Mouse (Mus musculus) spleen, adult 2 months (tissue): ENCODE measurements around the gene Klhdc8b. TPM values are rescaled to one million over a fixed set of nuclear protein-coding genes. Genes with fewer than 3 reads are reported as not detected.

Experiments used
- DNase-seq, 2 experiments: peaks; one replicate each; pipeline versions ENCODE4 v3.0.0 to v3.0.0-alpha.2; 2012 to 2021; ENCODE audit warnings: low spot score in 2 of 2, low read depth in 1 of 2
- H3K27ac ChIP-seq: fragments of 200-500 bp; 2 replicates; pipeline ENCODE4 v1.5.1; 2012; ENCODE audit warnings: low read length, inconsistent platforms; ENCODE audit not compliant: insufficient read depth
- H3K27me3 ChIP-seq: fragments of 200-500 bp; 2 replicates; pipeline ENCODE4 v1.6.1; 2012; ENCODE audit warnings: mild to moderate bottlenecking, moderate library complexity, low read length, inconsistent platforms; ENCODE audit not compliant: control insufficient read depth, insufficient read depth
- H3K36me3 ChIP-seq: fragments of 200-500 bp; 2 replicates; pipeline ENCODE4 v1.6.1; 2012; ENCODE audit warnings: mild to moderate bottlenecking, low read length, inconsistent platforms; ENCODE audit not compliant: control insufficient read depth, insufficient read depth
- H3K4me1 ChIP-seq: fragments of 200-500 bp; 2 replicates; pipeline ENCODE4 v1.6.1; 2011; ENCODE audit warnings: inconsistent platforms; ENCODE audit not compliant: control insufficient read depth, insufficient read depth, insufficient read length
- H3K4me3 ChIP-seq: fragments of 200-500 bp; 2 replicates; pipeline ENCODE4 v1.5.1; 2011; ENCODE audit warnings: mild to moderate bottlenecking, inconsistent platforms; ENCODE audit not compliant: insufficient read depth, insufficient read length; ENCODE audit errors: extremely low read depth
- CTCF ChIP-seq: fragments of 200-500 bp; IDR thresholded peaks from 2 replicates; pipeline ENCODE4 v1.5.1; 2011; ENCODE audit warnings: mild to moderate bottlenecking, inconsistent platforms; ENCODE audit not compliant: insufficient read depth, insufficient read length, insufficient replicate concordance; ENCODE audit errors: extremely low read depth
- POLR2A ChIP-seq: fragments of 200-500 bp; IDR thresholded peaks from 2 replicates; pipeline ENCODE4 v1.6.1; 2011; ENCODE audit warnings: low read depth, low read length, inconsistent platforms
- WGBS: fragments of 180-500 bp; shearing (Covaris S2); methylation state at CpG from one replicate; pipeline ENCODE4 v1.1.7; 2018; 5-methylcytosine and 5-hydroxymethylcytosine counted together
- polyA plus RNA-seq: library from polyadenylated mRNA; depleted of rRNA; stranded (reverse); fragments of >200 nt; gene quantifications from 2 replicates; pipeline ENCODE4 v1.2.3, GENCODE M21; 2012

Gene Klhdc8b
- polyA plus RNA-seq, 1 experiment: 22.2 TPM

GRCm38 (mm10) chr9:108489215-108489614 is 27.8 kb upstream of the Klhdc8b start:
- 92% methylated on average over 20 of the region's 20 CpGs for WGBS
- TF ChIP-seq POLR2A: no peak
- Histone ChIP-seq H3K4me3 (no peak overlapping the region), H3K4me1 (peaks cover 12% of the 10 kb centered on the region; the same call in 1 of the 2 replicates), H3K27me3 (no peaks in the 10 kb centered on the region), H3K27ac (peak overlapping the region; percentile 87; the same call in 1 of the 2 replicates), H3K36me3 (peaks cover 14% of the 10 kb centered on the region)
- no peak for DNase-seq

GRCm38 (mm10) chr9:108488403-108488802 is 27.0 kb upstream of the Klhdc8b start:
- H3K27ac ChIP-seq: no peak overlapping the region
- H3K36me3 ChIP-seq: peaks cover 7% of the 10 kb centered on the region
- WGBS: 92% methylated on average over 17 of the region's 17 CpGs
- H3K27me3 ChIP-seq: no peaks in the 10 kb centered on the region
- DNase-seq: no peak
- peaks cover 12% of the 10 kb centered on the region; the same call in 1 of the 2 replicates for H3K4me1 ChIP-seq
- no peak overlapping the region for H3K4me3 ChIP-seq
- no peak for TF ChIP-seq CTCF
- TF ChIP-seq POLR2A: no peak

GRCm38 (mm10) chr9:108486973-108487530 is 25.7 kb upstream of the Klhdc8b start:
- WGBS: 93% methylated on average over 8 of the region's 8 CpGs
- Histone ChIP-seq H3K36me3 (no peaks in the 10 kb centered on the region), H3K4me3 (no peak overlapping the region), H3K4me1 (peaks cover 8% of the 10 kb centered on the region; the same call in 1 of the 2 replicates), H3K27me3 (no peaks in the 10 kb centered on the region), H3K27ac (no peak overlapping the region)
- TF ChIP-seq POLR2A (no peak), CTCF (no peak)
- DNase-seq: no peak

GRCm38 (mm10) chr9:108485301-108485875 is 24.0 kb upstream of the Klhdc8b start:
- no peaks in the 10 kb centered on the region for H3K36me3 ChIP-seq
- no peak for DNase-seq
- WGBS: 95% methylated on average over 19 of the region's 19 CpGs
- no peak overlapping the region for H3K4me3 ChIP-seq
- TF ChIP-seq CTCF: no peak
- TF ChIP-seq POLR2A: no peak
- H3K4me1 ChIP-seq: peaks cover 5% of the 10 kb centered on the region; the same call in 1 of the 2 replicates
- H3K27me3 ChIP-seq: no peaks in the 10 kb centered on the region
- H3K27ac ChIP-seq: no peak overlapping the region

GRCm38 (mm10) chr9:108484021-108484420 is 22.6 kb upstream of the Klhdc8b start:
- no peak overlapping the region for H3K27ac ChIP-seq
- H3K4me3 ChIP-seq: no peak overlapping the region
- H3K36me3 ChIP-seq: no peaks in the 10 kb centered on the region
- H3K27me3 ChIP-seq: no peaks in the 10 kb centered on the region
- 97% methylated on average over 15 of the region's 15 CpGs for WGBS
- TF ChIP-seq POLR2A (no peak), CTCF (no peak)
- no peak for DNase-seq
- no peaks in the 10 kb centered on the region for H3K4me1 ChIP-seq

- Histone ChIP-seq H3K4me1 (no peaks in the 10 kb centered on the region), H3K27ac (no peak overlapping the region), H3K4me3 (no peak overlapping the region), H3K27me3 (no peaks in the 10 kb centered on the region), H3K36me3 (no peaks in the 10 kb centered on the region)
- no peak for TF ChIP-seq CTCF
- no peak for TF ChIP-seq POLR2A
- no peak for DNase-seq
- WGBS: 96% methylated on average over 18 of the region's 18 CpGs
Observed at GRCm38 (mm10) chr9:108483051-108483790, 21.8 kb upstream of the Klhdc8b start.
